Mouse (Mus musculus) MEL (cell line): ENCODE results near the gene Smyd5. TPM values are rescaled to one million over a fixed set of nuclear protein-coding genes. Genes with fewer than 3 reads are reported as not detected.

Source experiments
- DNase-seq: peaks from one replicate; pipeline ENCODE4 v3.0.0; 2011; ENCODE audit warnings: low read depth, low spot score
- H3K27ac ChIP-seq: 2 replicates; pipeline ENCODE4 v1.5.1; 2012; ENCODE audit warnings: low read depth, mild to moderate bottlenecking, control low read depth, low read length, moderate library complexity; ENCODE audit not compliant: control insufficient read depth
- H3K27me3 ChIP-seq, 2 experiments: fragments of 150-350 bp in 1 of 2; sonication (generic) in 1 of 2; 2 replicates each; pipeline ENCODE4 v1.6.1; 2012; ENCODE audit warnings: low read length in 2 of 2, mild to moderate bottlenecking in 2 of 2, improper control_type of control experiment in 1 of 2, moderate library complexity in 1 of 2; ENCODE audit not compliant: insufficient read depth in 2 of 2, control insufficient read depth in 1 of 2
- H3K36me3 ChIP-seq, 2 experiments: 2 replicates each; pipeline ENCODE4 v1.6.1; 2012 to 2014; ENCODE audit warnings: low read length in 2 of 2, improper control_type of control experiment in 1 of 2, inconsistent platforms in 1 of 2, mild to moderate bottlenecking in 1 of 2; ENCODE audit not compliant: insufficient read depth in 2 of 2, control insufficient read depth in 1 of 2
- H3K4me1 ChIP-seq, 2 experiments: fragments of 150-350 bp in 1 of 2; sonication (generic) in 1 of 2; 2 replicates each; pipeline ENCODE4 v1.6.1; 2012; ENCODE audit warnings: low read length in 2 of 2, improper control_type of control experiment in 1 of 2, mild to moderate bottlenecking in 1 of 2; ENCODE audit not compliant: insufficient read depth in 2 of 2, control insufficient read depth in 1 of 2
- H3K4me3 ChIP-seq, 2 experiments: fragments of 150-350 bp in 1 of 2; sonication (generic) in 1 of 2; 2 replicates each; pipeline ENCODE4 v1.5.1; 2012; ENCODE audit warnings: low read depth in 2 of 2, low read length in 2 of 2, mild to moderate bottlenecking in 2 of 2, moderate library complexity in 2 of 2, control low read depth in 1 of 2, improper control_type of control experiment in 1 of 2; ENCODE audit not compliant: control insufficient read depth in 1 of 2, insufficient read depth in 1 of 2
- H3K79me2 ChIP-seq: 2 replicates; pipeline ENCODE4 v1.6.1; 2012; ENCODE audit warnings: mild to moderate bottlenecking, low read length, moderate library complexity; ENCODE audit not compliant: control insufficient read depth, poor library complexity, insufficient read depth
- H3K9ac ChIP-seq: 2 replicates; pipeline ENCODE4 v1.6.1; 2012; ENCODE audit warnings: low read depth, mild to moderate bottlenecking, control low read depth, low read length, moderate library complexity; ENCODE audit not compliant: control insufficient read depth, poor library complexity, severe bottlenecking
- H3K9me3 ChIP-seq: fragments of 150-350 bp; sonication (generic); replicated peaks from 2 replicates; pipeline ENCODE4 v1.6.1; 2012; ENCODE audit warnings: mild to moderate bottlenecking, low read length, improper control_type of control experiment, moderate library complexity; ENCODE audit not compliant: insufficient read depth
- CHD1 ChIP-seq: IDR thresholded peaks from 2 replicates; pipeline ENCODE4 v1.6.1; 2012; ENCODE audit warnings: low read depth, mild to moderate bottlenecking, inconsistent platforms, low read length, improper control_type of control experiment
- CHD2 ChIP-seq: IDR thresholded peaks from 2 replicates; pipeline ENCODE4 v1.6.1; 2011; ENCODE audit warnings: low read length, improper control_type of control experiment
- E2F4 ChIP-seq: IDR thresholded peaks from 2 replicates; pipeline ENCODE4 v1.6.1; 2011; ENCODE audit warnings: low read depth, low read length, improper control_type of control experiment, borderline replicate concordance
- ETS1 ChIP-seq: IDR thresholded peaks from 2 replicates; pipeline ENCODE4 v1.6.1; 2012; ENCODE audit warnings: low read depth, mild to moderate bottlenecking, inconsistent platforms, low read length, improper control_type of control experiment, moderate library complexity
- GATA1 ChIP-seq: IDR thresholded peaks from 2 replicates; pipeline ENCODE4 v1.6.1; 2011; ENCODE audit warnings: low read depth, low read length, improper control_type of control experiment
- HCFC1 ChIP-seq: IDR thresholded peaks from 2 replicates; pipeline ENCODE4 v1.6.1; 2012; ENCODE audit warnings: low read depth, mild to moderate bottlenecking, inconsistent platforms, low read length, improper control_type of control experiment, moderate library complexity
- KAT2A ChIP-seq: conservative IDR thresholded peaks from 2 replicates; pipeline ENCODE4 v1.6.1; 2012; ENCODE audit warnings: low read depth, low read length, improper control_type of control experiment, inconsistent platforms
- MAX ChIP-seq: IDR thresholded peaks from 2 replicates; pipeline ENCODE4 v1.6.1; 2011; ENCODE audit warnings: low read length, improper control_type of control experiment
- MXI1 ChIP-seq: IDR thresholded peaks from 2 replicates; pipeline ENCODE4 v1.6.1; 2011; ENCODE audit warnings: mild to moderate bottlenecking, low read depth, low read length, improper control_type of control experiment
- MYB ChIP-seq: IDR thresholded peaks from 2 replicates; pipeline ENCODE4 v1.6.1; 2011; ENCODE audit warnings: mild to moderate bottlenecking, low read depth, low read length, improper control_type of control experiment
- MYC ChIP-seq: IDR thresholded peaks from 2 replicates; pipeline ENCODE4 v1.6.1; 2011; ENCODE audit warnings: low read depth, mild to moderate bottlenecking, low read length, improper control_type of control experiment, moderate library complexity
- NRF1 ChIP-seq: IDR thresholded peaks from 2 replicates; pipeline ENCODE4 v1.6.1; 2014; ENCODE audit warnings: low read depth, mild to moderate bottlenecking, inconsistent platforms, low read length, improper control_type of control experiment, moderate library complexity; ENCODE audit not compliant: poor library complexity, insufficient read depth, severe bottlenecking
- POLR2AphosphoS2 ChIP-seq: IDR thresholded peaks from 2 replicates; pipeline ENCODE4 v1.6.1; 2011; ENCODE audit warnings: low read length, improper control_type of control experiment
- POLR2AphosphoS5 ChIP-seq: IDR thresholded peaks from 2 replicates; pipeline ENCODE4 v1.6.1; 2012; ENCODE audit warnings: low read depth, borderline replicate concordance, mild to moderate bottlenecking, inconsistent platforms, low read length, moderate library complexity, mixed read lengths
- RCOR1 ChIP-seq: IDR thresholded peaks from 2 replicates; pipeline ENCODE4 v1.6.1; 2012; ENCODE audit warnings: low read depth, mild to moderate bottlenecking, inconsistent platforms, low read length, improper control_type of control experiment
- SIN3A ChIP-seq: IDR thresholded peaks from 2 replicates; pipeline ENCODE4 v1.6.1; 2012; ENCODE audit warnings: low read length, improper control_type of control experiment, inconsistent platforms
- SMC3 ChIP-seq: IDR thresholded peaks from 2 replicates; pipeline ENCODE4 v1.6.1; 2011; ENCODE audit warnings: low read depth, low read length, improper control_type of control experiment
- TAL1 ChIP-seq: IDR thresholded peaks from 2 replicates; pipeline ENCODE4 v1.6.1; 2012; ENCODE audit warnings: mild to moderate bottlenecking, inconsistent platforms, low read length, moderate library complexity, mixed read lengths
- TBP ChIP-seq: IDR thresholded peaks from 2 replicates; pipeline ENCODE4 v1.8.0; 2011; ENCODE audit warnings: low read depth, low read length, improper control_type of control experiment
- TCF12 ChIP-seq: IDR thresholded peaks from 2 replicates; pipeline ENCODE4 v1.6.1; 2014; ENCODE audit warnings: low read depth, mild to moderate bottlenecking, inconsistent platforms, low read length, improper control_type of control experiment, moderate library complexity
- UBTF ChIP-seq: IDR thresholded peaks from 2 replicates; pipeline ENCODE4 v1.6.1; 2012; ENCODE audit warnings: low read depth, mild to moderate bottlenecking, inconsistent platforms, low read length, improper control_type of control experiment, moderate library complexity, borderline replicate concordance; ENCODE audit not compliant: insufficient read depth
- ZC3H11A ChIP-seq: IDR thresholded peaks from 2 replicates; pipeline ENCODE4 v1.6.1; 2012; ENCODE audit warnings: low read depth, mild to moderate bottlenecking, inconsistent platforms, low read length, improper control_type of control experiment
- ZKSCAN1 ChIP-seq: IDR thresholded peaks from 2 replicates; pipeline ENCODE4 v1.6.1; 2012; ENCODE audit warnings: low read depth, mild to moderate bottlenecking, inconsistent platforms, low read length, improper control_type of control experiment, moderate library complexity
- ZMIZ1 ChIP-seq: IDR thresholded peaks from 2 replicates; pipeline ENCODE4 v1.6.1; 2012; ENCODE audit warnings: low read depth, mild to moderate bottlenecking, inconsistent platforms, low read length, improper control_type of control experiment, moderate library complexity
- polyA plus RNA-seq, 2 experiments: library from polyadenylated mRNA; stranded (reverse) in 1 of 2; unstranded in 1 of 2; fragments of >175 nt in 1 of 2; fragments of >200 nt in 1 of 2; gene quantifications; 2 replicates each; pipeline versions ENCODE4 v1.2.1 to v1.2.4; 2012; ENCODE audit warnings: low replicate concordance in 2 of 2, low read depth in 1 of 2; ENCODE audit not compliant: insufficient read length in 2 of 2, insufficient read depth in 1 of 2, missing spikeins in 1 of 2
- total RNA-seq: library from RNA; depleted of rRNA; stranded (reverse); fragments of 300-350 nt; gene quantifications from 2 replicates; pipeline ENCODE4 v1.2.3, GENCODE M21; 2012

The Smyd5 gene
- total and polyA plus RNA-seq, 3 experiments, result 102 to 113 TPM; not detected in 1

DNA sequence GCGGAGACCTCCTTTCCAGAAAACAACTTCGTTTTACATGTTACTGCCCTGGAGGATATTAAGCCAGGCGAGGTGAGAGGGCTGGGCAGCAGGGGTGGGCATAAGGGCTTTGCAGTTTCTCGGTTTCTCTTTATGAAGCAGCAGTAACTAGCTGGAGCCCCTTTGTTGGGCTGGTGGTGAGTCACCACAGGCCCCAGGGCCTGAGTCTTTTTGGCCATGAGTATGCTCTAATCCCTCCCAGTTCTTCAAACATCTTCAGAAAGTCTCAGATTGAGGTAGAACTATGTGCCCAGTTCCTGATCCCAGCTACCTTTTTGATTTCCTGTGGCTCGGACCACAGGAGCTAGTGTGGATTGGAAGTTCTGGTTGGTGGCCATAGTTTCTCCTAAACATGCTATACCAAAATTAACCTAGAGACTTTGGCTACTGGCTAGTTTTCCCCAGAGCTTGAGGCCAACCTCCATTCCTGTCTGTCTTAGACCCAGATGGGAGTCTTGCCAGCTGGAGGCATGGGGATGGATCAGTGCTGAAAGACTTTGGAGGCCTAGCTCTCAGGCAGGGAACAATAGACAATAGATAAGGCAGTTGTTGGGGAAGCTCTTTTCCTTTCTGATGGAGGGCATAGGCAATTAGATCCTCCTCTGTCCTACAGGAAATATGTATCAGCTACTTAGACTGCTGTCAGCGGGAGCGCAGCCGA is 12.6 kb downstream of the Smyd5 start:
- H3K27me3 ChIP-seq, result no peaks in the 10 kb centered on the region
- H3K36me3 ChIP-seq, result peaks cover 0 to 11% of the 10 kb centered on the region in 2 experiments; a peak in 2 of 4 replicates
- no peak overlapping the region for H3K9ac ChIP-seq
- no peak overlapping the region for H3K4me3 ChIP-seq
- no peaks in the 10 kb centered on the region for H3K9me3 ChIP-seq
- no peak overlapping the region for H3K27ac ChIP-seq
- DNase-seq, result no peak
- no peaks in the 10 kb centered on the region for H3K79me2 ChIP-seq
- no peaks in the 10 kb centered on the region for H3K4me1 ChIP-seq
- TF ChIP-seq ETS1, result no peak
- no peak for TF ChIP-seq E2F4
- TF ChIP-seq ZKSCAN1, result no peak
- TF ChIP-seq UBTF, result no peak
- TF ChIP-seq TAL1, result no peak
- no peak for TF ChIP-seq MAX
- no peak for TF ChIP-seq TCF12
- no peak for TF ChIP-seq NRF1
- TF ChIP-seq SIN3A, result no peak
- TF ChIP-seq SMC3, result no peak
- no peak for TF ChIP-seq CHD2
- TF ChIP-seq CHD1, result no peak
- no peak for TF ChIP-seq HCFC1
- no peak for TF ChIP-seq MXI1
- TF ChIP-seq ZC3H11A, result no peak
- no peak for TF ChIP-seq POLR2AphosphoS2
- no peak for TF ChIP-seq TBP

GRCm38 (mm10) chr6:85445286-85445685 is 13.5 kb downstream of the Smyd5 start:
- no peak for TF ChIP-seq MYB
- no peak for TF ChIP-seq ZC3H11A
- no peak for TF ChIP-seq MAX
- no peak for TF ChIP-seq NRF1
- TF ChIP-seq ZMIZ1, result no peak
- TF ChIP-seq POLR2AphosphoS2, result no peak
- no peak for TF ChIP-seq SMC3
- TF ChIP-seq MYC, result no peak
- no peak for TF ChIP-seq KAT2A
- no peak for TF ChIP-seq GATA1
- no peak for TF ChIP-seq TCF12
- no peak for TF ChIP-seq ETS1
- TF ChIP-seq MXI1, result no peak
- TF ChIP-seq POLR2AphosphoS5, result no peak
- TF ChIP-seq TBP, result no peak
- no peak for TF ChIP-seq ZKSCAN1
- no peak for TF ChIP-seq RCOR1
- TF ChIP-seq TAL1, result no peak
- Histone ChIP-seq H3K4me1 (peaks cover 0 to 4% of the 10 kb centered on the region in 2 experiments; a peak in 1 of 4 replicates), H3K36me3 (peaks cover 2 to 7% of the 10 kb centered on the region in 2 experiments; a peak in 3 of 4 replicates), H3K27ac (no peak overlapping the region), H3K4me3 (no peak overlapping the region), H3K9ac (no peak overlapping the region), H3K27me3 (no peaks in the 10 kb centered on the region), H3K9me3 (no peaks in the 10 kb centered on the region), H3K79me2 (0 out of 2 replicates have a peak, but pooled peaks cover 1% of the 10 kb centered on the region)
- DNase-seq, result no peak
